Mouse (Mus musculus) stomach, embryonic 15.5 days (tissue): Measurements from ENCODE around the gene N4bp1. TPM values are rescaled to one million over a fixed set of nuclear protein-coding genes. Genes with fewer than 3 reads are reported as not detected.
A peak's percentile ranks its signal among the peaks of the same experiment; 100 is the strongest.

Experiments
- ATAC-seq: fragments of 200-750 bp; cut with Nextera tagmentation; 2 replicates; pipeline ENCODE4 v1.8.0; 2017; ENCODE audit warnings: low read depth, moderate number of reproducible peaks, moderate TSS enrichment; ENCODE audit not compliant: insufficient read depth, low FRiP score
- H3K27ac ChIP-seq: fragments of 300-500 bp; sonication (generic); 2 replicates; pipeline ENCODE4 v1.5.1; 2015; ENCODE audit warnings: mild to moderate bottlenecking, inconsistent platforms
- H3K27me3 ChIP-seq: fragments of 300-500 bp; sonication (generic); replicated peaks from 2 replicates; pipeline ENCODE4 v1.6.1; 2015; ENCODE audit warnings: inconsistent platforms
- H3K36me3 ChIP-seq: fragments of 300-500 bp; sonication (generic); 2 replicates; pipeline ENCODE4 v1.6.1; 2015; ENCODE audit warnings: inconsistent platforms
- H3K4me1 ChIP-seq: fragments of 300-500 bp; sonication (generic); 2 replicates; pipeline ENCODE4 v1.6.1; 2015; ENCODE audit warnings: inconsistent platforms
- H3K4me2 ChIP-seq: fragments of 300-500 bp; sonication (generic); 2 replicates; pipeline ENCODE4 v1.6.1; 2015; ENCODE audit warnings: mild to moderate bottlenecking, inconsistent platforms
- H3K4me3 ChIP-seq: fragments of 300-500 bp; sonication (generic); replicated peaks from 2 replicates; pipeline ENCODE4 v1.5.1; 2015; ENCODE audit warnings: inconsistent platforms
- H3K9ac ChIP-seq: fragments of 300-500 bp; sonication (generic); 2 replicates; pipeline ENCODE4 v1.6.1; 2015; ENCODE audit warnings: inconsistent platforms
- H3K9me3 ChIP-seq: fragments of 300-500 bp; sonication (generic); 2 replicates; pipeline ENCODE4 v1.6.1; 2016; ENCODE audit warnings: inconsistent platforms
- WGBS: fragments of 180-500 bp; shearing (Covaris S2); methylation state at CpG from one replicate; pipeline ENCODE4 v1.1.7; 2015; 5-methylcytosine and 5-hydroxymethylcytosine counted together
- polyA plus RNA-seq: library from polyadenylated mRNA; unstranded; fragments of >200 nt; fragmentation: Nextera tagmentation; extraction: Ambion mirVana; gene quantifications from 2 replicates; pipeline ENCODE4 v1.2.1, GENCODE M21; 2015

The N4bp1 gene
- polyA plus RNA-seq, 1 experiment from 2014 or later = 9.4 TPM

DNA sequence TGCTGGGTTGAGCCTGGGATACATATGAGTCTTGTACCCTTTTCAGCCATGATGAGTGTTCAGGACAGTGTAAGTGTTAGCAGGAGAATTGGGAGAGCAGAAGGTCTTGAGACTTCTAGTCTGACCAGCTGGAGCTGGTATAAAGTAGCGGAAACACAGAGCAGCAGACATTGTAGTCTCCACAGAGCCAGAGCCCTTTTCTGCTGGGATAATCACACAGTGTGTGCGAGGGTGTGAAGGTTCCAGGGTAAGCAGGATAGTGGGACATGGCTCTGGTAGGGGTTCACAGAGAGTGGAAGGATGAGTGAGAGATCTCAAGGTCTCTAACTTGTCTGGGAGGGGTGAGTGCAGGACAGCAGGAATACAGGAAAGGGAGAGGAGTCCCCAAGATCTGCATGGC lies 33.0 kb upstream of the N4bp1 start:
- H3K4me2 ChIP-seq = no peak overlapping the region
- no peaks in the 10 kb centered on the region for H3K27me3 ChIP-seq
- H3K9ac ChIP-seq = no peak overlapping the region
- no peaks in the 10 kb centered on the region for H3K36me3 ChIP-seq
- WGBS = 89% methylated on average over 2 of the region's 2 CpGs
- no peak for ATAC-seq
- H3K27ac ChIP-seq = no peak overlapping the region
- no peaks in the 10 kb centered on the region for H3K9me3 ChIP-seq
- H3K4me1 ChIP-seq = 0 out of 2 replicates have a peak, but pooled peaks cover 3% of the 10 kb centered on the region
- no peak overlapping the region for H3K4me3 ChIP-seq

GRCm38 (mm10) chr8:86917689-86918088 lies 32.6 kb upstream of the N4bp1 start:
- H3K36me3 ChIP-seq = no peaks in the 10 kb centered on the region
- no peak overlapping the region for H3K9ac ChIP-seq
- H3K27me3 ChIP-seq = no peaks in the 10 kb centered on the region
- WGBS = 71% methylated on average over 2 of the region's 2 CpGs
- no peaks in the 10 kb centered on the region for H3K9me3 ChIP-seq
- ATAC-seq = no peak
- no peak overlapping the region for H3K4me2 ChIP-seq
- H3K27ac ChIP-seq = no peak overlapping the region
- H3K4me1 ChIP-seq = 0 out of 2 replicates have a peak, but pooled peaks cover 3% of the 10 kb centered on the region
- no peak overlapping the region for H3K4me3 ChIP-seq

DNA sequence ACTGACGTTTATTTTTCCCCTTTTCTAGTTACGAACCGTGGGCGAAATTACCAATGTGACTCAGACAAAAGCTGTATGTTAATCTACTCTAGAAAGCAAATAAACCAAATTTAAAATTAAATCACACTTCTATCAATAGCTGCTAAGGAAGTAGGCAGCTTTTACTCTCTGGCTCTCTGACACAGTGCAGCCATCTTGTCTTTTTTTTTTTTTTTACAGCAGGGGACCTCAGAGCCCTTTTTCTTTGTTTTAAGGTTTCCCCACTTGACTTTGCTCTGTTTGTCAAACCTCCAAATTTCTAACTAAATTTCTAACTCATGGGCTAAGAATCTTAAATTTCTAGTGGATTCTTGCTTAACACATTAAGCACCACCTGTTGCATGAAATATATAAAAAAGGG lies 31.3 kb upstream of the N4bp1 start:
- no peak for ATAC-seq

DNA sequence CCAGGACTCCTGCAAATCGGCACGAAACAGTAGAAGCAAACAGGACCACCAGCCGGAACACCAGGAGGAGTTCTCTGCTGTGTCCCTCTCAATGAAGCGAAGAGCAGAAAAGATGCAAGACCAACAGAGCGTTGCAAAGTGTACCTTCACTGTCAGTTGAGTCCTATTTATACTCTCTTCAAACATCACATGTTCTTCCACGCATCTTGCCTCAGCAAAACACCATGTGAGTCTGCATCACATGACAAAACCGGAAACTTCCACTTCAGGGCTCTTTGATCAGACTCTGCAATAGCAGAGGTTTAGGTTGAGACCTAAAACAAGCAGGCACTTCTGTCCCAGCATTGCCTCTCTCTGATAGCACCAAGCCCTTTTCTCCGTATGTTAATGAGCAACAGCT lies 26.1 kb upstream of the N4bp1 start:
- 83% methylated on average over 8 of the region's 8 CpGs for WGBS

More for the DNA sequence above, 31.3 kb upstream of the N4bp1 start:
- H3K4me2 ChIP-seq = no peak overlapping the region
- H3K27ac ChIP-seq = no peak overlapping the region
- no peaks in the 10 kb centered on the region for H3K27me3 ChIP-seq
- no peak overlapping the region for H3K4me3 ChIP-seq
- H3K36me3 ChIP-seq = no peaks in the 10 kb centered on the region
- 0 out of 2 replicates have a peak, but pooled peaks cover 3% of the 10 kb centered on the region for H3K4me1 ChIP-seq
- H3K9ac ChIP-seq = no peak overlapping the region
- 79% methylated on average over 4 of the region's 4 CpGs for WGBS
- H3K9me3 ChIP-seq = no peaks in the 10 kb centered on the region

GRCm38 (mm10) chr8:86910250-86910649 lies 25.2 kb upstream of the N4bp1 start:
- whole genome bisulfite sequencing = 80% methylated on average over 7 of the region's 7 CpGs

More for the DNA sequence above, 26.1 kb upstream of the N4bp1 start:
- Histone ChIP-seq H3K9me3 (no peaks in the 10 kb centered on the region), H3K4me1 (no peaks in the 10 kb centered on the region), H3K27me3 (no peaks in the 10 kb centered on the region), H3K36me3 (no peaks in the 10 kb centered on the region), H3K9ac (no peak overlapping the region), H3K4me3 (no peak overlapping the region), H3K27ac (no peak overlapping the region), H3K4me2 (no peak overlapping the region)
- ATAC-seq = no peak

GRCm38 (mm10) chr8:86908536-86908935 lies 23.5 kb upstream of the N4bp1 start:
- H3K4me1 ChIP-seq = no peaks in the 10 kb centered on the region
- no peak overlapping the region for H3K4me2 ChIP-seq
- no peak overlapping the region for H3K27ac ChIP-seq
- no peaks in the 10 kb centered on the region for H3K9me3 ChIP-seq
- H3K27me3 ChIP-seq = no peaks in the 10 kb centered on the region
- H3K36me3 ChIP-seq = no peaks in the 10 kb centered on the region
- no peak for ATAC-seq
- WGBS = 15% methylated on average over 6 of the region's 6 CpGs
- no peak overlapping the region for H3K9ac ChIP-seq
- no peak overlapping the region for H3K4me3 ChIP-seq

More at GRCm38 (mm10) chr8:86910250-86910649, 25.2 kb upstream of the N4bp1 start:
- H3K27ac ChIP-seq = no peak overlapping the region
- H3K4me1 ChIP-seq = no peaks in the 10 kb centered on the region
- no peaks in the 10 kb centered on the region for H3K27me3 ChIP-seq
- H3K4me3 ChIP-seq = no peak overlapping the region
- no peaks in the 10 kb centered on the region for H3K36me3 ChIP-seq
- H3K9ac ChIP-seq = no peak overlapping the region
- no peaks in the 10 kb centered on the region for H3K9me3 ChIP-seq
- ATAC-seq = no peak
- no peak overlapping the region for H3K4me2 ChIP-seq

GRCm38 (mm10) chr8:86904911-86905310 lies 19.9 kb upstream of the N4bp1 start:
- no peak overlapping the region for H3K4me2 ChIP-seq
- no peak overlapping the region for H3K9ac ChIP-seq
- no peak overlapping the region for H3K4me3 ChIP-seq
- WGBS = 74% methylated on average over 10 of the region's 10 CpGs
- H3K36me3 ChIP-seq = no peaks in the 10 kb centered on the region
- no peaks in the 10 kb centered on the region for H3K4me1 ChIP-seq
- H3K27ac ChIP-seq = no peak overlapping the region
- no peaks in the 10 kb centered on the region for H3K27me3 ChIP-seq
- no peak for ATAC-seq
- H3K9me3 ChIP-seq = no peaks in the 10 kb centered on the region

GRCm38 (mm10) chr8:86903104-86903503 lies 18.0 kb upstream of the N4bp1 start:
- Histone ChIP-seq H3K9me3 (no peaks in the 10 kb centered on the region), H3K4me3 (no peak overlapping the region), H3K27ac (no peak overlapping the region), H3K9ac (no peak overlapping the region), H3K36me3 (no peaks in the 10 kb centered on the region), H3K27me3 (no peaks in the 10 kb centered on the region), H3K4me1 (no peaks in the 10 kb centered on the region), H3K4me2 (no peak overlapping the region)
- 6% methylated on average over 10 of the region's 10 CpGs for WGBS
- ATAC-seq = no peak

DNA sequence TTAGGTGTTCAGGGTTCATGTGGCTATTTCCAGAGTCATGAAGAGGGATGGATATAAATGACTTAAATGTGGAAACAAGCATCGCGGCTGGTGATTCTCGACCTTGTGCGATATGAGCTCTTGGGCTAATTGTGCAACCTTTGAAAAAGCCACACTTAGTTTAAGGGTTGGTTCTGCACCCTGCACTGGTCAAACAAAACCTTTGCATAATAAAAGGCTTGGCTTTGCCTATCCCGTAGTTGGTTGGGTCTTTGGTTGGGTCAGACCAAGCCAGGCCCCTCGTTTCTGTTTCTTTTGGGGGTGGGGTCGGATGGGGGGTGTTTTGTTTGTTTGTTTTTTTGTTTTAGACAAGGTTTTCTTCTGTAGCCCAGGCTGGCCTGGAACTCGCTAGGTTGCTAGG lies 17.6 kb upstream of the N4bp1 start:
- no peaks in the 10 kb centered on the region for H3K9me3 ChIP-seq
- no peaks in the 10 kb centered on the region for H3K27me3 ChIP-seq
- no peak overlapping the region for H3K9ac ChIP-seq
- no peak overlapping the region for H3K4me2 ChIP-seq
- H3K4me3 ChIP-seq = no peak overlapping the region
- no peaks in the 10 kb centered on the region for H3K36me3 ChIP-seq
- no peak overlapping the region for H3K27ac ChIP-seq
- WGBS = 77% methylated on average over 8 of the region's 8 CpGs
- no peaks in the 10 kb centered on the region for H3K4me1 ChIP-seq
- ATAC-seq = no peak

- no peaks in the 10 kb centered on the region for H3K9me3 ChIP-seq
- WGBS = 47% methylated on average over 5 of the region's 5 CpGs
- no peak overlapping the region for H3K4me2 ChIP-seq
- no peaks in the 10 kb centered on the region for H3K36me3 ChIP-seq
- no peaks in the 10 kb centered on the region for H3K27me3 ChIP-seq
- no peak overlapping the region for H3K4me3 ChIP-seq
- no peak overlapping the region for H3K9ac ChIP-seq
- ATAC-seq = no peak
- H3K4me1 ChIP-seq = no peaks in the 10 kb centered on the region
- H3K27ac ChIP-seq = no peak overlapping the region
These were observed 16.9 kb upstream of the N4bp1 start for GRCm38 (mm10) chr8:86901972-86902371.

DNA sequence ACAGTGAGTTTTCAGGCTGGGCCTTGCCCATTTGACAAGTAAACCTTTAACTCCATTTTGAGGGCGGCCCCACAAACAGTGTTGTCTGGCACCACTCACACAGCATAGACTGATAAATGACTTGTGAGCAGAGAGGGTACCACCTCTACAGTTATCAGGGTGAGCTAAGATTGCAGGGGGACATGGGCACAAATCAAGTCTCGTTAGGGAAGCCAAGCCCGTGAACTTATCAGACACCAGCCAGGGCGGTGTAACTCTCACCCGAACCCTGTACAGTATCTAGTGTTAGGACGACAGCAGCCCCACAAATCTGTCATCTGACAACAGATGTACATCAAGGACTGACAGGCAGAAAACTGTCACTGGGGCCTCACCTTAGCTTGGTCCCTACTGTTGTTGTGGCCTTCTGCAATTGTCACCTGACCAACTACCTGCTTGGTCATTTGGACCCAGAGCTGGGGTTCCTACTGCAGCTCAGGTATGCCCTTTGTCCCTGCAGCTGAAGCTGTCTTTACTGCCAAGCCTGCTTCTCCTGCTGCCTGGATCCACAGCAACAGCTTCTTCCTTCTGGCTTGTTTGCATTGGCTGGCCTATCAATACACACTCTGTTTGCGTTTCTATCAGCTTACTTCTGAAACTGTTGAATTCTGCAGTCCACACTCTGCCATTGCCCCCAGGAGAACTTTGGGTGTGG lies 12.8 kb upstream of the N4bp1 start:
- H3K4me1 ChIP-seq = no peaks in the 10 kb centered on the region
- peak; percentile 75 for ATAC-seq
- 60% methylated on average over 7 of the region's 7 CpGs for WGBS

DNA sequence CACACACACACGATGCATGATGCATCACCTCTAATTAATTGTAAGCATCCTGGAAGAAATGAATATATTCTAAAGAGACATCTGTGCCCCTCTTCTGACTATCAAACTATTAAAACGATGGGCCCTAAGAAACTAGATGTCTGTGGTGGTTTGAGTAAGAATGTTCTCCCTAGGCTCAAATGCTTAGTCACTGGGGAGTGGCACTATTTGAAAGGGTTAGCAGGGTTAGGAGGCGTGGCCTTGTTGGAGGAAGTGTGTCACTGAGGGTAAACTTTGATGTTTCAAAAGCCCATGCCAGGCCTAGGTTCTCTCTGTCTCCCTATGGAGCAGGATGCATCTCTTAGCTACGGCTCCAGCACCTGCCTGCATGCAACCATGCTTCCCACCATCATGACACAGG lies 10.3 kb upstream of the N4bp1 start:
- H3K9ac ChIP-seq = no peak overlapping the region
- no peaks in the 10 kb centered on the region for H3K4me1 ChIP-seq
- no peak overlapping the region for H3K4me2 ChIP-seq
- no peak overlapping the region for H3K27ac ChIP-seq
- no peak overlapping the region for H3K4me3 ChIP-seq
- no peaks in the 10 kb centered on the region for H3K36me3 ChIP-seq
- H3K27me3 ChIP-seq = no peaks in the 10 kb centered on the region
- 90% methylated on average over 4 of the region's 4 CpGs for WGBS
- no peak for ATAC-seq
- H3K9me3 ChIP-seq = no peaks in the 10 kb centered on the region

More for the DNA sequence above, 12.8 kb upstream of the N4bp1 start:
- no peak overlapping the region for H3K4me3 ChIP-seq
- H3K27ac ChIP-seq = peak overlapping the region; percentile 12; the same call in 1 of the 2 replicates
- H3K27me3 ChIP-seq = no peaks in the 10 kb centered on the region
- H3K9ac ChIP-seq = no peak overlapping the region
- H3K4me2 ChIP-seq = no peak overlapping the region
- no peaks in the 10 kb centered on the region for H3K9me3 ChIP-seq
- no peaks in the 10 kb centered on the region for H3K36me3 ChIP-seq
